Mouse (Mus musculus) gastrocnemius, postnatal 4 days (tissue): ENCODE data around the gene Olfr155. TPM values are rescaled to one million over a fixed set of nuclear protein-coding genes. Genes with fewer than 3 reads are reported as not detected.

ENCODE experiments used
- DNase-seq, 2 experiments: peaks; one replicate each; pipeline ENCODE4 v3.0.0; 2021 to 2022; ENCODE audit warnings: low spot score in 2 of 2, mixed read lengths in 2 of 2
- long read RNA-seq, 2 experiments: library from polyadenylated mRNA; stranded (forward); transcript quantifications; one replicate each; pipeline ENCODE4 v2.0.0; 2021
- total RNA-seq, 2 experiments: library from RNA; stranded (reverse); gene quantifications; 2 replicates each; pipeline ENCODE4 v1.2.3; 2021

The Olfr155 gene
- total RNA-seq, result not detected
- long read RNA-seq, experiment 1, result 0 reads
- long read RNA-seq, experiment 2, result 0 reads

GRCm38 (mm10) chr4:43851265-43851664 lies at the start of gene Olfr155:
Gene Olfr155, plus strand, starts transcription at chr4:43851565.
- no peak for DNase-seq

- DNase-seq, result peak in 1 of 2 experiments; percentile 4
Measured at GRCm38 (mm10) chr4:43822896-43823550, 28.3 kb upstream of the Olfr155 start.

GRCm38 (mm10) chr4:43823845-43824337 lies 27.5 kb upstream of the Olfr155 start, which contains the start of gene Olfr156:
Gene Olfr156, minus strand, starts transcription at chr4:43823895.
- DNase-seq, result peak in 1 of 2 experiments; percentile 30

GRCm38 (mm10) chr4:43828806-43829205 lies 22.6 kb upstream of the Olfr155 start:
- DNase-seq, result no peak

- DNase-seq, result no peak
Measured at GRCm38 (mm10) chr4:43832031-43832430, 19.3 kb upstream of the Olfr155 start.

GRCm38 (mm10) chr4:43833752-43834151 lies 17.6 kb upstream of the Olfr155 start:
- no peak for DNase-seq

GRCm38 (mm10) chr4:43834749-43835148 lies 16.6 kb upstream of the Olfr155 start:
- DNase-seq, result no peak

GRCm38 (mm10) chr4:43838326-43838725 lies 13.0 kb upstream of the Olfr155 start:
- DNase-seq, result no peak

GRCm38 (mm10) chr4:43840101-43840500 lies 11.3 kb upstream of the Olfr155 start, which contains the start of gene Olfr157:
Gene Olfr157, minus strand, starts transcription at chr4:43840201.
- DNase-seq, result no peak

- DNase-seq, result no peak
Measured at GRCm38 (mm10) chr4:43854101-43854500, 2.7 kb downstream of the Olfr155 start.

GRCm38 (mm10) chr4:43859886-43860285 lies 8.5 kb downstream of the Olfr155 start:
- no peak for DNase-seq

GRCm38 (mm10) chr4:43860744-43861519 lies 9.6 kb downstream of the Olfr155 start:
- peak; percentile 28 to 63 for DNase-seq

GRCm38 (mm10) chr4:43863298-43863697 lies 11.9 kb downstream of the Olfr155 start:
- no peak for DNase-seq

GRCm38 (mm10) chr4:43869821-43870220 lies 18.5 kb downstream of the Olfr155 start:
- no peak for DNase-seq

GRCm38 (mm10) chr4:43874501-43874900 lies 23.1 kb downstream of the Olfr155 start:
- DNase-seq, result no peak

GRCm38 (mm10) chr4:43875160-43875918 lies 24.0 kb downstream of the Olfr155 start, which contains the start of gene Reck:
Gene Reck, plus strand, starts transcription at chr4:43875530.
- DNase-seq, result peak; percentile 86 to 89

- DNase-seq, result peak; percentile 12 to 19
Measured at GRCm38 (mm10) chr4:43875919-43876411, 24.6 kb downstream of the Olfr155 start.

GRCm38 (mm10) chr4:43877230-43877629 lies 25.9 kb downstream of the Olfr155 start:
- DNase-seq, result no peak

GRCm38 (mm10) chr4:43878121-43878776 lies 26.9 kb downstream of the Olfr155 start:
- no peak for DNase-seq

- DNase-seq, result no peak
Measured at GRCm38 (mm10) chr4:43879566-43879965, 28.2 kb downstream of the Olfr155 start.
